Mouse (Mus musculus): Measurements from ENCODE around the gene Pnpla6.
A peak's percentile ranks its signal among the peaks of the same experiment; 100 is the strongest.
"Not testable (repeated sequence)": the region's sequence is repeated elsewhere in the genome, so short reads cannot be mapped to it uniquely, and the experiment has no call there.

Pnpla6 gene

GRCm38 (mm10) chr8:3576211-3576960, 61.2 kb downstream of the Pnpla6 start:
- no peak for DNase-seq (ENCODE audit: low spot score in 2 of 2)

GRCm38 (mm10) chr8:3579390-3580364, 64.5 kb downstream of the Pnpla6 start:
- no peak for DNase-seq (ENCODE audit: low spot score in 2 of 2)

DNA sequence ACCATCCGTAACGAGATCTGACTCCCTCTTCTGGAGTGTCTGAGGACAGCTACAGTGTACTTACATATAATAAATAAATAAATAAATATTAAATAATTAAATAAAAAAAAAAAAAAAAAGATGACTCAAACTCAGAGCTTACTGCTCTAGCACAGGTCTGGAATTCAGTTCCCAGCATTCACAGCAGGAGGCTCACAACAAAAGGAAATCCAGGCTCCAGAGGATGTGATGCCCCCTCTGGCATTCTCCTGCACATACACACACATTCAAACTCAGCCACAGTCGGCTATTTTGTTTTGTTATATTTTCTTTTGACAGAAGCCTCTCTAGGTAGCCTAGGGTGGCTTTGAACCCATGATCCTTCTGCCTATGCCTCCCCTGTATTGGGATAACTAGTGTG, 66.8 kb downstream of the Pnpla6 start:
- not testable (repeated sequence) for DNase-seq (ENCODE audit: low spot score in 2 of 2)

- no peak for DNase-seq (ENCODE audit: low spot score in 2 of 2)
Observed at GRCm38 (mm10) chr8:3586452-3586851, 71.3 kb downstream of the Pnpla6 start.

- no peak for DNase-seq (ENCODE audit: low spot score in 2 of 2)
Observed at GRCm38 (mm10) chr8:3586993-3587390, 71.8 kb downstream of the Pnpla6 start, which contains the start of gene Camsap3. TSS of gene Camsap3 (plus strand) at chr8:3587293.

- DNase-seq (ENCODE audit: low spot score in 2 of 2) = peak; percentile 62 to 69
Observed at GRCm38 (mm10) chr8:3587391-3588257, 72.4 kb downstream of the Pnpla6 start.

DNA sequence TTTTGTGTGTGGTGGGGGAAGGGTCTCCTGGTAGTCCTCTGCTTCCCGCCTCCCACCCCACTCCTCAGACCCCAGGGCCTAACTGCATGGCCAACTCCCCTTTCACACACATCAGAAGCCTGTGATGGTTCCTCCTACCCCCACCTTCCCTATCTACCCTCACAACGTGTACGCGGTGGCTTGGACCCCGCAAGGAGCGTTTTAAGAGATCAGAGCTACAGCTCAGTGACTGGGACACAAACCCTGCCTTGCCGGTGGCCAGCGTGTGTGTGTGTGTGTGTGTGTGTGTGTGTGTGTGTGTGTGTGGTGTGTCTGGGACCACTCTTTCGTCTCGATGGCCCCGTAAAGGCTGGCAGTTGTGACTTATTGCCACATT, 73.1 kb downstream of the Pnpla6 start:
- DNase-seq (ENCODE audit: low spot score in 2 of 2) = no peak

- no peak for DNase-seq (ENCODE audit: low spot score in 2 of 2)
Observed at GRCm38 (mm10) chr8:3593470-3593869, 78.3 kb downstream of the Pnpla6 start.
